Mouse (Mus musculus) liver, embryonic 14.5 days (tissue): Measurements from ENCODE around the gene Klhl31. TPM values are rescaled to one million over a fixed set of nuclear protein-coding genes. Genes with fewer than 3 reads are reported as not detected.

Experiments used
- ATAC-seq: fragments of 200-750 bp; cut with Nextera tagmentation; 2 replicates; pipeline ENCODE4 v1.8.0; 2017; ENCODE audit warnings: moderate number of reproducible peaks, mild to moderate bottlenecking, moderate library complexity; ENCODE audit not compliant: insufficient read depth
- DNase-seq, 3 experiments: peaks; one replicate each; pipeline ENCODE4 v3.0.0-alpha.2; 2012 to 2013; ENCODE audit warnings: low read depth in 3 of 3, low spot score in 3 of 3
- H3K27ac ChIP-seq: fragments of 300-500 bp; sonication (generic); 2 replicates; pipeline ENCODE4 v1.5.1; 2014; ENCODE audit warnings: moderate library complexity, mild to moderate bottlenecking, control low read depth, inconsistent platforms
- H3K27me3 ChIP-seq: fragments of 300-500 bp; sonication (generic); 2 replicates; pipeline ENCODE4 v1.6.1; 2014; ENCODE audit warnings: mild to moderate bottlenecking, low read length, moderate library complexity; ENCODE audit not compliant: control insufficient read depth, insufficient read depth
- H3K36me3 ChIP-seq: fragments of 300-500 bp; sonication (generic); replicated peaks from 2 replicates; pipeline ENCODE4 v1.6.1; 2014; ENCODE audit warnings: low read depth; ENCODE audit not compliant: control insufficient read depth, insufficient read depth
- H3K4me1 ChIP-seq, 2 experiments: fragments of 200-500 bp in 1 of 2; fragments of 300-500 bp in 1 of 2; sonication (generic) in 1 of 2; replicated peaks; 2 replicates each; pipeline ENCODE4 v1.6.1; 2012 to 2014; ENCODE audit warnings: antibody characterized with exemption in 1 of 2, inconsistent platforms in 1 of 2, low read length in 1 of 2; ENCODE audit not compliant: control insufficient read depth in 2 of 2, insufficient read depth in 2 of 2
- H3K4me2 ChIP-seq: fragments of 300-500 bp; sonication (generic); 2 replicates; pipeline ENCODE4 v1.6.1; 2014; ENCODE audit warnings: low read depth, mild to moderate bottlenecking, control low read depth, moderate library complexity
- H3K4me3 ChIP-seq, 2 experiments: fragments of 200-500 bp in 1 of 2; fragments of 300-500 bp in 1 of 2; sonication (generic) in 1 of 2; 2 replicates each; pipeline ENCODE4 v1.5.1; 2012 to 2014; ENCODE audit warnings: low read depth in 2 of 2, low read length in 2 of 2, mild to moderate bottlenecking in 2 of 2, control low read depth in 1 of 2, inconsistent platforms in 1 of 2, moderate library complexity in 1 of 2; ENCODE audit not compliant: insufficient read depth in 1 of 2
- H3K9ac ChIP-seq: fragments of 300-500 bp; sonication (generic); replicated peaks from 2 replicates; pipeline ENCODE4 v1.6.1; 2014; ENCODE audit warnings: mild to moderate bottlenecking, control low read depth, moderate library complexity
- H3K9me3 ChIP-seq: fragments of 300-500 bp; sonication (generic); 2 replicates; pipeline ENCODE4 v1.6.1; 2016; ENCODE audit warnings: low read length, mixed read lengths; ENCODE audit not compliant: control insufficient read depth
- CTCF ChIP-seq: IDR thresholded peaks from 2 replicates; pipeline ENCODE4 v1.5.1; 2016; ENCODE audit warnings: antibody characterized with exemption, low read depth, control low read depth
- EP300 ChIP-seq: IDR thresholded peaks from 2 replicates; pipeline ENCODE4 v1.6.1; 2016; ENCODE audit warnings: antibody characterized with exemption, low read depth
- WGBS: fragments of 180-500 bp; shearing (Covaris S2); extraction: QIAGEN DNeasy Blood & Tissue Kit; methylation state at CpG from one replicate; pipeline ENCODE4 v1.1.7; 2014; ENCODE audit not compliant: insufficient replicate concordance; 5-methylcytosine and 5-hydroxymethylcytosine counted together
- polyA plus RNA-seq, 2 experiments: library from polyadenylated mRNA; depleted of rRNA in 1 of 2; stranded (reverse) in 1 of 2; unstranded in 1 of 2; fragments of >200 nt; fragmentation: Nextera tagmentation in 1 of 2; extraction: Ambion mirVana in 1 of 2; gene quantifications; 2 replicates each; pipeline versions ENCODE4 v1.2.1 to v1.2.3; 2012 to 2014

Gene Klhl31
- polyA plus RNA-seq, 2 experiments = 0.01 TPM; not detected in 1

DNA sequence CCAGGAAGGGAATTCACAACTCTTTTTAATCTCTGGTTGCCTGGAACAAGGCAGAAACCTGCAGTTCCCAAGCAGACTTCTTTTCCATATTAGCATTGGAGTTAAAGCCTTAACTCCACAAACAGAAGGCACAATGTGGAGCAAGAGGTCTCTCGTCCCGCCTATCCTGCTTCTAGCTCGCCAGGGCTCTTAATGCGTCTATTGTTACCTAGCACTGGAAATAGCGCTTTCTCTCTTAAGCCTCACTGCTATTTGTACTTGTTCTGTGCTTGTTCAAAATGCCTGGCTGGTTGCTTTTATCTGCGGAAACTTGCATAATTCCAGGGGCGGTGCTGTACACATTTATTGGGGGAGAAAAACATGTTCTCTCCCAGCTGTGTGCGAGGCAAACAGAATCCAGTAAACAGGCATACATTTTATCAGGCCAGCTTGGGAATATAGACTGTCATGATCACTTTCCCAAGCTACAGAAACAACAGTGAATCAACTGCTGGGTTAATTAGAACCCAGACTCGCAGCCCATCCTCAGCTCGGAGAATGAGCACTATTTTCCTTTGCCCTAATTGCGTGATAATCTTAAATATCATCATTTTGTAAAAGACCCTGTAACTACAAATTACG, 41.2 kb upstream of the Klhl31 start:
- Histone ChIP-seq H3K4me1 (no peaks in the 10 kb centered on the region), H3K36me3 (no peaks in the 10 kb centered on the region), H3K4me3 (no peak overlapping the region), H3K9me3 (no peaks in the 10 kb centered on the region), H3K4me2 (no peak overlapping the region), H3K9ac (no peak overlapping the region), H3K27ac (no peak overlapping the region), H3K27me3 (no peaks in the 10 kb centered on the region)
- 59% methylated on average over 12 of the region's 12 CpGs for WGBS
- DNase-seq (no peak), ATAC-seq (no peak)
- TF ChIP-seq CTCF (no peak), EP300 (no peak)

DNA sequence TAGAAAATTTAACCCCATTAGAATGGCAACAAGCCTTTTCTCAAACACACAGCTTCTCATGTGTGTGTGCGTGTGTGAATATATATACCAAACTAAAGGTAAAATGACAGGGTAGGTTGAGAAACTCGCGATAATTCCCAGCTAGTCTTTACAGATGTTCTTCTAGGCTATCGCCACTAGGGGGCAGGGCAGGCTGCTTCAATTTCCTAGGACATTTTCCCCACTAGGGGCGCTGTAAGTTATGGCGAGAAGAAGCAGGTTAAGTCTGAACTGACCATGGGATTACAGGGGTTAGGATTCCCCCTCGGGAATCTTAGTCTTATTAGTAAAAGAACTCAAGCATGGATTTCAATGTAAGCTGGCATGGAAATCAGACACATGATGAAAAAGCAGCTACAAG, 39.9 kb upstream of the Klhl31 start:
- no peak overlapping the region for H3K4me3 ChIP-seq
- no peak overlapping the region for H3K9ac ChIP-seq
- H3K27ac ChIP-seq = no peak overlapping the region
- H3K9me3 ChIP-seq = no peaks in the 10 kb centered on the region
- no peak overlapping the region for H3K4me2 ChIP-seq
- no peaks in the 10 kb centered on the region for H3K36me3 ChIP-seq
- 14% methylated on average over 7 of the region's 7 CpGs for WGBS
- H3K27me3 ChIP-seq = no peaks in the 10 kb centered on the region
- no peaks in the 10 kb centered on the region for H3K4me1 ChIP-seq
- DNase-seq (peak; percentile 55 to 61 (median 60)), ATAC-seq (no peak)
- no peak for TF ChIP-seq EP300
- peak; percentile 99 for TF ChIP-seq CTCF

- Histone ChIP-seq H3K9me3 (no peaks in the 10 kb centered on the region), H3K36me3 (no peaks in the 10 kb centered on the region), H3K4me2 (no peak overlapping the region), H3K27me3 (no peaks in the 10 kb centered on the region), H3K27ac (no peak overlapping the region), H3K4me1 (no peaks in the 10 kb centered on the region), H3K4me3 (no peak overlapping the region), H3K9ac (no peak overlapping the region)
- ATAC-seq = no peak
- WGBS = 42% methylated on average over 3 of the region's 3 CpGs
- no peak for DNase-seq
- TF ChIP-seq CTCF = no peak
- no peak for TF ChIP-seq EP300
Observed at GRCm38 (mm10) chr9:77598560-77598959, 37.7 kb upstream of the Klhl31 start.

DNA sequence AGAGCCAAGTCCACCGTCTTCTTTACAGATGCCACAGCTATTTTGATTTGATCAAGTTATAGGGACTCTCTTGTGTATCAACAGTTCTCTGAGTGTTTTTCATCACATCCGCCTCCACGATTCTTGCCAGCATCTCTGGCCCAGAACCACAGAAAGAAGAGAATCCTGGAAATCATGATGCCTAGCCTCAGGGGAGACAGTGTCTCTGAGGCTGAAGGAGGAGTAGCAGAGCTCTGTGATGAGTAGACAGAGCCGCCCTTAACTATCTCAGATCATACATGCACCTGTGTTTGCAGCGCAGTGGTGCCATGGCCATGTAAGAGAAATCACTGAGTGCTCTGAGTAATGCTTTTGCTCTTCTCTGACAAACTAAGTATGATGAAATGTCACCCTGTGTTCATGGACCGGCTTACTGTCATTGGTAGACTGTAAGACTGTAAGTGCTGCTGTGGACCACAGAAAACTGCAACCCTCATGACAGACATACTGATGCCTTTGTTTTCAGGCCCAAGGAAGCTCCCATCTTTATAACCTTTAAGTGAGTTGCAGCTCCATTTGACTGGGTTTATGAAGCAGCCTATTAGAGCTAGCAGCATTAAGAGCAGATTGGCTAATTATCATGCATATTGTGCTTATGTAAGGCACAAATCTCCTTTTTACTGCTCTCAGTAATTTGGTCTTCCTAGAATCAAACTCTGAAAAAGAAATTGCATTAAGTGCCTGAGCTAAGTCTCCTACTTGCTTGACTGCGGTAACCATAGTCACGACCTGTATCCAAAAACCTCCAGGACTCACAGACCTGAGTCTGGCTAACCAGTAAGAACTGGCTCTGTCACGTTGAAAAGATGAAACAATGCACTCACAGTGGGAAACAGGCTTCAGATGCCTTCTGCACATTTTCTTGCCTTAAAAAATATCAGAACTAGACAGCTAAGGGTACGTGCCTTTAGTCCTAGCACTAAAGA, 33.7 kb upstream of the Klhl31 start:
- TF ChIP-seq CTCF = no peak
- no peak for TF ChIP-seq EP300
- no peaks in the 10 kb centered on the region for H3K27me3 ChIP-seq
- H3K36me3 ChIP-seq = no peaks in the 10 kb centered on the region
- DNase-seq = no peak
- no peak overlapping the region for H3K27ac ChIP-seq
- no peak overlapping the region for H3K4me2 ChIP-seq
- WGBS = 64% methylated on average over 10 of the region's 10 CpGs
- H3K9ac ChIP-seq = no peak overlapping the region
- H3K4me3 ChIP-seq = no peak overlapping the region
- no peaks in the 10 kb centered on the region for H3K9me3 ChIP-seq
- no peak for ATAC-seq
- no peaks in the 10 kb centered on the region for H3K4me1 ChIP-seq

DNA sequence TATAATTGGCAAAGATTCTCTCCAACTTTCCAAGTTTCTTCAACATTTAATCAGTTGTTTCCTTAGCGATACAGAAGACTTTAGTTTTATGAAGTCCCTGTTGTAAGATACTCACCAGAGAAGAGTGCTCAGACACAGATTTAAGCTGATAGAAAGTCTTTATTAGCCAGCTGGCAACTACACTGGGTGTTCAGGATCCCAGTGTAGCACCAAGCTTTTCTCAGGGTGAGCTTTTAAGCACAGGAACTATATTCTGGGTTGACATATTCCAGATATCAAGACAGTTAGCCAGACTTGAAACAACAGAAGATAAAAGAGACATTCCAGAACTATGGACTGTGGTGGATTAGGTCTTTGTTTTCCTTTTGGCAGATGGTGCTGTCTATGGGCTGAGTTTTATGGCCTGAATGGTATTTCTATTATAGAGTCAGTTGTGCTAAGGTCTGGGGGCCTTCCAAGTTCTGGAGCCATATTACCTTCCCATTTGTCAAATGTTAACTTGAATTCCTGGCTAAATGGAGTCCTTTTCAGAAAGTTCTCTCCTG, 32.3 kb upstream of the Klhl31 start:
- DNase-seq (no peak), ATAC-seq (no peak)
- Histone ChIP-seq H3K4me1 (no peaks in the 10 kb centered on the region), H3K4me2 (no peak overlapping the region), H3K9me3 (no peaks in the 10 kb centered on the region), H3K36me3 (no peaks in the 10 kb centered on the region), H3K27ac (no peak overlapping the region), H3K27me3 (no peaks in the 10 kb centered on the region), H3K4me3 (no peak overlapping the region), H3K9ac (no peak overlapping the region)
- TF ChIP-seq CTCF (no peak), EP300 (no peak)
- WGBS = 70% methylated on average over 1 of the region's 1 CpGs
